Mouse (Mus musculus): ENCODE results near the gene Gm27179.
"Not testable (repeated sequence)": the region's sequence is repeated elsewhere in the genome, so short reads cannot be mapped to it uniquely, and the experiment has no call there.

The Gm27179 gene

DNA sequence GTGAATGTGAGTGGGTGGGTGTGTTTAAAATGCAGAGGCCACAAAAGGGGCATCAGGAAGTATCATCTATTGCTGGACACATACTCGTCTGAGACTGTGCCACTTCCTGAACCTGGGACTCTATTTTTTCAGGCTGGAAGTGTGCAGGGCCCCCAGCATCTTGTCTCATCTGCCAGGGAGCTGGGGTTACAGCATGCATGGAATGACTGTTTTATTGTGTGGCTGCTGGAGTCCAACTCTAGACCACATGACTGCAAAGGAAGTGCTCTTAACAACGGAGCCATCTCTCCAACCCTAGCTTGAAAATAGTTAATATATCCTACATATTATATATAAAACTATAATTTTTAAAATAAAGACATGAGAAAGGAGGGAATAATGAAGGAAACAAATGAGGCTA is 39.0 kb downstream of the Gm27179 start:
- in situ Hi-C loops (cut with MboI), result not testable (repeated sequence)

DNA sequence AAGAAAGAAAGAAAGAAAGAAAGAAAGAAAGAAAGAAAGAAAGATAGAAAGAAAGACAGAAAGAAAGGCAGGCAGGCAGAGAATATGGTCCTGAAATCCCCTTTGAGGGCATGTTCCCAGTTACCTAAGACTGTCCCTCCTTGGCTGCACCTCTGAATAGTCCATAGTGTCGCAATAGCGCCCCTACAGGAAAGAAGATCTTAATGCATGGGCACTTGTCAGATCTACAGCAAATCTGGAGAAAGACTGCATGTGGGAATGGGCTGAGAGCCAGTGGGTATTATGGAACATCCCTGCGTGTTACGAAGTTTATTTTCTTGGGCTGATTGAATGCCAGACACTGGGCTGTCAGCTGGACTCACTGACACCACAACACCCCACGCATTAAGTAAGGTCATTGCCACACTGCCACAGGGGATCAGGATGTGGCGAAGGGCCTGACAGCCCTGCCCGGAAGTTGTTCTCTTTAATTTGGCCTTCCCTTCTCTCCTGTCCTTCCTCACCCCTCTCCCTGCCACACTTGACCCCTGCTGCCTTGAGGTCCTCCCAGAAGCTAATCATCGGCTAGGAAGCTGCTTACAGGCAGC is 42.1 kb downstream of the Gm27179 start:
- in situ Hi-C loops (cut with MboI), result not testable (repeated sequence)

DNA sequence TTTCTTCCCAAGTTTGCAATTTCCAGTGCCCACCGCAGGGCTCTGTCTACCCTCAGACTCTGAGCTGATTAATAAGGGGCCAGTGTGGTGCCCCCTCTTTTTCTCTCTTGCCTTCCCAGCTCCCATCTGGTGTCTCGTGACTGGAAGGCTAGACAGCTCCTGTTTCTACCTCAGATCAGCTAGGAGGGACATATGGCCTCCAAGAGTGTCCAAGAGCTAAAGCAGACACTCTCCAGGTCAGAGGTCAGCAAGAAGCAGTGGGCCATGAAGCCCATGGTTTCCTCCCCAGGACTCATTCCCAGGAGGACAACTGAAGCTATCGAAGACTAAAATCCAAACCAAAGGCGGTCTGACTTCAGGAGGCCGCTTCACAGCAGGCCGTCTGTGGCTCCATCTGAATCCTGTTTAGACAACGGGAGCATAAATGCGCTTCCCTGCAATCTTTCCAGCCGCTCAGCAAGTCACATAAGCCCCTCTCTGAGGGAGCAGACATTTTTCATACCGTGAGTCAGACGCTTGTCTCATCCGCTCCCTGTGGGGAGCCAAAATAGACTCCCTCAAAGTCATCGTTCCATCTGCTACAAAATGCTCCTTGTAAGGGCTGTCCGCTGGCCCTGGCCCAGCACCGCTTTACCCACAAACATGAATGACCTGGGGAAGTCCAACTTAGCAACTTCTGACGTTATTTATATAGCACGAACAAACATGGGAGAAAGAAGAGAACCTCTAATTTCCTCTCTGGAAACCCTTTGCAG is 44.6 kb downstream of the Gm27179 start:
- in situ Hi-C loops (cut with MboI), result not testable (repeated sequence)

DNA sequence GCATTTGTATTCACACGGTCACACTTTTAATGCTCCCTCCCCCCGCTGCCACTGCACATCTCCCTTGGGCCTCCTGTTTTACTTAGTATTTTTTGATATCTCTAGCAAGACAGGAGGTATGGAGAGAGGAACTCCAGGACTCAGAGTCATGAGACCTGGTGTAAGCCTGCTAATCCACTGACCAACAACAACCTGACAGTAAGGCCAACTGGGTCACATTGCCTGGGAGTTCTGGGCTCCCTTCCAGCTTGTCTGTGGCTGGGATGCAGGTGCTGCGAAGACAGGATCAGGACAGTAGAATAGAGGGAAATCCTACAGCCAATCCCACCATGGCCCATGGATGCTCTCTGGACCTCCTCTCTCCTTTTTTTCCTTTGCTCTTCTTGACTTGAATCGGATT is 47.9 kb downstream of the Gm27179 start:
- in situ Hi-C loops (cut with MboI), result not testable (repeated sequence)
